Mouse (Mus musculus) limb, embryonic 14.5 days (tissue): ENCODE results near the gene Kcnip1. TPM values are rescaled to one million over a fixed set of nuclear protein-coding genes. Genes with fewer than 3 reads are reported as not detected.

Source experiments
- ATAC-seq: fragments of 200-750 bp; cut with Nextera tagmentation; 2 replicates; pipeline ENCODE4 v1.8.0; 2017; ENCODE audit warnings: low read depth, moderate number of reproducible peaks, moderate TSS enrichment; ENCODE audit not compliant: low FRiP score
- DNase-seq: peaks from one replicate; pipeline ENCODE4 v3.0.0-alpha.2; 2015; ENCODE audit warnings: low spot score
- H3K27ac ChIP-seq: fragments of 300-500 bp; sonication (generic); replicated peaks from 2 replicates; pipeline ENCODE4 v1.5.1; 2014; ENCODE audit warnings: low read depth, mild to moderate bottlenecking, low read length, moderate library complexity, mixed read lengths
- H3K27me3 ChIP-seq: fragments of 300-500 bp; sonication (generic); 2 replicates; pipeline ENCODE4 v1.6.1; 2014; ENCODE audit warnings: low read length, mixed read lengths; ENCODE audit not compliant: control insufficient read depth, insufficient read depth
- H3K36me3 ChIP-seq: fragments of 300-500 bp; sonication (generic); 2 replicates; pipeline ENCODE4 v1.6.1; 2014; ENCODE audit warnings: mild to moderate bottlenecking, low read length, moderate library complexity, mixed read lengths; ENCODE audit not compliant: control insufficient read depth, insufficient read depth
- H3K4me1 ChIP-seq: fragments of 300-500 bp; sonication (generic); 2 replicates; pipeline ENCODE4 v1.6.1; 2014; ENCODE audit warnings: antibody characterized with exemption, low read length, mixed read lengths; ENCODE audit not compliant: control insufficient read depth, insufficient read depth
- H3K4me2 ChIP-seq: fragments of 300-500 bp; sonication (generic); replicated peaks from 2 replicates; pipeline ENCODE4 v1.6.1; 2014; ENCODE audit warnings: low read depth, mild to moderate bottlenecking, low read length, moderate library complexity; ENCODE audit not compliant: severe bottlenecking
- H3K4me3 ChIP-seq: fragments of 300-500 bp; sonication (generic); replicated peaks from 2 replicates; pipeline ENCODE4 v1.5.1; 2014; ENCODE audit warnings: low read length
- H3K9ac ChIP-seq: fragments of 300-500 bp; sonication (generic); 2 replicates; pipeline ENCODE4 v1.6.1; 2014; ENCODE audit warnings: mild to moderate bottlenecking, low read depth, low read length, moderate library complexity; ENCODE audit not compliant: severe bottlenecking
- H3K9me3 ChIP-seq: fragments of 300-500 bp; sonication (generic); 2 replicates; pipeline ENCODE4 v1.6.1; 2016; ENCODE audit warnings: low read length; ENCODE audit not compliant: control insufficient read depth
- POLR2A ChIP-seq: fragments of 200-500 bp; IDR thresholded peaks from 2 replicates; pipeline ENCODE4 v1.8.0; 2012; ENCODE audit warnings: inconsistent platforms, mild to moderate bottlenecking, moderate library complexity, borderline replicate concordance; ENCODE audit not compliant: insufficient read depth, insufficient read length; ENCODE audit errors: extremely low read depth
- WGBS: fragments of 180-500 bp; shearing (Covaris S2); extraction: QIAGEN DNeasy Blood & Tissue Kit; methylation state at CpG from one replicate; pipeline ENCODE4 v1.1.7; 2014; 5-methylcytosine and 5-hydroxymethylcytosine counted together
- polyA plus RNA-seq, 2 experiments: library from polyadenylated mRNA; depleted of rRNA in 1 of 2; stranded (reverse) in 1 of 2; unstranded in 1 of 2; fragments of >200 nt; fragmentation: Nextera tagmentation in 1 of 2; extraction: Ambion mirVana in 1 of 2; gene quantifications; 2 replicates each; pipeline versions ENCODE4 v1.2.1 to v1.2.3; 2012 to 2014

The Kcnip1 gene
- polyA plus RNA-seq, 2 experiments = 3.4 to 5.0 TPM

DNA sequence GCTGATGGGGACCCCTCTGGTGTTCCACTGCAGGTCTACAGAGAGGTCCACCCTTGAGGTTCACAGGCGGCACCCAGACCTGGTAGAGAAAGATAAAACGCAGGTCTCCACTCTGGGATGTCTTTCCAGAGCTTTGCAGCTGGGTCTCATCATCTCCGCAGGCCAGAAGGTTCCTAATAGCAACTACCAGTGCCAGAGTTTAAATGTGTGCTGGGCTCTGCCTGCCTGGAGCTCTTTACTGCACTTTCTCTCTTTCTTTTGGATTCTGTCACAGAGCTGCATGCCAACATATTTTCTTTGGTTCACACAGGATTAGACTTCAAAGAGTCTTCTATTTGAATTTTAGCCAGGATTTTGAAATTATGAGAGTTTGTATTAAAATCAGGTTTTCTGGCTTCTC lies 23.8 kb downstream of the Kcnip1 start:
- Histone ChIP-seq H3K27me3 (no peaks in the 10 kb centered on the region), H3K36me3 (no peaks in the 10 kb centered on the region), H3K9me3 (no peaks in the 10 kb centered on the region), H3K4me3 (no peak overlapping the region), H3K27ac (no peak overlapping the region), H3K4me2 (no peak overlapping the region), H3K4me1 (no peaks in the 10 kb centered on the region; the same call in 1 of the 2 replicates), H3K9ac (no peak overlapping the region)
- peak; percentile 58 for DNase-seq
- 0 out of 2 replicates have a peak, but pooled peaks have one; percentile 23 for ATAC-seq
- no peak for TF ChIP-seq POLR2A
- WGBS = 54% methylated on average over 3 of the region's 3 CpGs

DNA sequence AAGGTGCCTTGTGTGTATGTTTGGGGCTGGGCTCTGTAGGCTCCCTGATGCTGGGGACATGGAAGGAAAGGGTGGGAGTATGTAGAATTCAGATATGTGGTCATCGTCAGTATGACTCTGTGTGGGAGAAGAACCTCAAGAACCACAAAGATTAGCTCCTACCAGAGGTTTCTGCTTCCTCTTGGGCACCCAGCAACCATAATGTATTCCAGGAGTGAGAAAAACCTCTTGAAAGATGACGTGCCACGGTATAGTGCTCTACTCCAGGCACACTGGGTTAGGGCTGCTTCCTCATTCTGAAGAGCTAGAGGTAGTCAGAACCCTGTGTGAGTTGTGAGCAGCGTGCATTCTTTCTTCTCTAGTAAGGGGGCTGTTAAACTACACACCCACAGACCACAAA lies 25.2 kb downstream of the Kcnip1 start:
- DNase-seq = no peak

DNA sequence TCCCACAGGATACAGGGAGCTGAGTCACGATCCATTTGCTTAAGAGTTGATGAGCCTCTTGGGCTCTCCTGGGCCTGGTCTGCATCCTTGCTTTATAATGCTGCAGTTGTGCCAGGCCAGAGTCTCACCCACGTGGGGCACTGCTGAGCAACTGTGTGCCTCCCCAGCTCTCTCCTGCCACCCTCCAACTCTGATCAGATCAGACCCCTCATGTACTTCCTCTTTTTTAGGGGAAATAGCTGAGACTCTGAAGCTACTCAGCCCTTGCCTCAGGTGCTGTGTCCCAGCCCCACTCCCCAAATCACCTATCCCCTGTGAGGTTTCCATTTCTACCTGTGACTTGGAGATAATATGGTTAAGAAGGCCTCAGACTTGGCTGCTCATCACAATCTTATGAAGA lies 27.6 kb downstream of the Kcnip1 start:
- 63% methylated on average over 2 of the region's 2 CpGs for WGBS

More for the DNA sequence above, 25.2 kb downstream of the Kcnip1 start:
- Histone ChIP-seq H3K4me1 (no peaks in the 10 kb centered on the region; the same call in 1 of the 2 replicates), H3K27ac (no peak overlapping the region), H3K4me2 (no peak overlapping the region), H3K36me3 (no peaks in the 10 kb centered on the region), H3K9me3 (no peaks in the 10 kb centered on the region), H3K4me3 (no peak overlapping the region), H3K27me3 (no peaks in the 10 kb centered on the region), H3K9ac (no peak overlapping the region)
- TF ChIP-seq POLR2A = no peak
- no peak for ATAC-seq
- 66% methylated on average over 4 of the region's 4 CpGs for WGBS

DNA sequence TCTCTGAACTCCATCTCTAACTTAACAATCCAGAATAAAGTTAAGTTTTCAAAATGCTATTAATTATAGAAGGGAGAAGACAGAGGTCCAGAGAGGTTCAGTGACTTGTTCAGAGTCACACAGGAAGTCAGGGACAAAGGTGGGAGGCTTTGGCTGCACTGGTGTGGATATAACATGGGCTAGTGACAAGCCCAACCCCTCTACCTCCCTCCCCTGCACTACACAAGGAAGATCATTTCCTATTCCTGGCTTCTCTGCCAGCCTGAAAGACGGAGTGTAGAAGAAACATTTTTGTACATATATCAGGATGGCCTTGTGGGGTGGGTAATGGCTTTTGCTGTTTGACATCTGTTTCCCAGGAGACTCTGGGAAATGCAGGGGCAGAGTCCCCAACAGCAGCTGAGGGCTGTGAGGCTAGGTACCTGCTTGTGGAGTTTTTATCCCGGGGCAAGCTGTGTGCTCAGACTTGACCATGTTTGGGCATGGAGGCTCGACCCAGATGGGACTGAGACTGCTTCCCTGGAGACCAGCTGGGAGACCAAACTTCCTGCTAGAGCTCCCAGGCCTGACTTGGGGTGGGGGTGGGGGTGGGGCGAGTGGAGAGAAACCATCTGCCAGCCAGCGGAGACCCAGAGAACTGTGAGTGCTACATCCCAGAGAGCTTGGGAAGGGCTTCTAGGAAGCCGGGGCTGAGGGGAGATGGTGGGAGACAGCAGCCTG lies 30.1 kb downstream of the Kcnip1 start, which contains the start of gene Kcnmb1:
Gene Kcnmb1, plus strand, starts transcription at position 326 of the 720 bp plus-strand sequence.
- Histone ChIP-seq H3K9me3 (no peaks in the 10 kb centered on the region), H3K4me2 (no peak within 1 kb of the TSS), H3K36me3 (no peaks in the 10 kb centered on the region), H3K27me3 (no peaks in the 10 kb centered on the region), H3K4me3 (no peak within 1 kb of the TSS), H3K4me1 (no peaks in the 10 kb centered on the region), H3K9ac (no peak within 1 kb of the TSS), H3K27ac (no peak within 1 kb of the TSS)
- no peak for ATAC-seq
- no peak for TF ChIP-seq POLR2A
- WGBS = 23% methylated on average over 6 of the region's 6 CpGs
- no peak for DNase-seq

More for the DNA sequence above, 27.6 kb downstream of the Kcnip1 start:
- DNase-seq (no peak), ATAC-seq (no peak)
- no peak overlapping the region for H3K9ac ChIP-seq
- H3K27ac ChIP-seq = no peak overlapping the region
- H3K27me3 ChIP-seq = no peaks in the 10 kb centered on the region
- no peak overlapping the region for H3K4me3 ChIP-seq
- H3K9me3 ChIP-seq = no peaks in the 10 kb centered on the region
- H3K4me2 ChIP-seq = no peak overlapping the region
- H3K36me3 ChIP-seq = no peaks in the 10 kb centered on the region
- no peaks in the 10 kb centered on the region; the same call in 1 of the 2 replicates for H3K4me1 ChIP-seq
- no peak for TF ChIP-seq POLR2A

DNA sequence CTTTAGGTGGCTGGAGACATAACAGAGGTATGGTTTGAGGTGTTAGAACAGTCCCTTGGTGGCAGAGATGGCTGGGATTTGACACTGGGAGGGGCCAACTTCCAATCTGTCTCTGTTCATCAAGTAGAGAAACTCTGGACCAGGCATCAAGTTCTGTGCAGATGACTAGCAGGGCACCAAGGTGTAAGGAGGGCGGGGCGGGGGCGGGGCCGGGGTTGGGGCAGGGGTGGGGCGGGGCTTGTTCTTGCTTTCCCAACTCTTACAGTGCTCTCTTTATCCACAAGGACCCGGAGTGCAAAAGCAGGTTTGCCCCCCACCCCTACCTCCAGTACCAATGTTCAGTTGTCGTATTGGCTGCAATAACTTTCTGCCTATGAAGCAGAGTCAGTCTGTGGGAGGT lies 30.8 kb downstream of the Kcnip1 start:
- TF ChIP-seq POLR2A = no peak
- no peak overlapping the region for H3K9ac ChIP-seq
- DNase-seq = no peak
- H3K9me3 ChIP-seq = no peaks in the 10 kb centered on the region
- H3K27ac ChIP-seq = no peak overlapping the region
- no peaks in the 10 kb centered on the region for H3K36me3 ChIP-seq
- no peaks in the 10 kb centered on the region for H3K27me3 ChIP-seq
- 29% methylated on average over 7 of the region's 7 CpGs for WGBS
- H3K4me2 ChIP-seq = no peak overlapping the region
- H3K4me3 ChIP-seq = no peak overlapping the region
- H3K4me1 ChIP-seq = no peaks in the 10 kb centered on the region
- no peak for ATAC-seq

DNA sequence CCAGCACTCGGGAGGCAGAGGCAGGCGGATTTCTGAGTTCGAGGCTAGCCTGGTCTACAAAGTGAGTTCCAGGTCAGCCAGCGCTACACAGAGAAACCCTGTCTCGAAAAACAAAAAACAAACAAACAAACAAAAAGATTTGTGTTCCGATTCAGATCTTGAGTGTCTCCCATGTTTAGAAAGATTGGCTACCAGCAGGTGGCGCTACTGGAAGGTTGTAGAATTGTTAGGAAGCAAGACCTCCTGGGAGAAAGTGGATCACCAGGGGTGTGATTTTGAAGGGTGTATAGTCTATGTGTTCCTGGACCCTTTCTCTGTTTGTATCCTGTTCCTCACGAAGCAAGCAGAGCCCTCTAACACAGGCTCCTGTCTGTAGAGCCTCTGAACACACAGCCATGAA lies 34.2 kb downstream of the Kcnip1 start:
- WGBS = 81% methylated on average over 8 of the region's 8 CpGs
- no peaks in the 10 kb centered on the region for H3K27me3 ChIP-seq
- no peak overlapping the region for H3K4me2 ChIP-seq
- H3K27ac ChIP-seq = no peak overlapping the region
- no peaks in the 10 kb centered on the region for H3K36me3 ChIP-seq
- H3K4me1 ChIP-seq = no peaks in the 10 kb centered on the region
- H3K9me3 ChIP-seq = no peaks in the 10 kb centered on the region
- TF ChIP-seq POLR2A = no peak
- ATAC-seq (no peak), DNase-seq (no peak)
- H3K9ac ChIP-seq = no peak overlapping the region
- no peak overlapping the region for H3K4me3 ChIP-seq
